Mouse (Mus musculus) kidney, adult 2 months (tissue): ENCODE measurements around the gene Hmgn5.

Experiments used
- CTCF ChIP-seq: fragments of 200-500 bp; conservative IDR thresholded peaks from 2 replicates; pipeline ENCODE4 v1.5.1; 2011; ENCODE audit warnings: low read depth, mild to moderate bottlenecking, control low read depth, low read length, moderate library complexity, mixed read lengths; ENCODE audit not compliant: insufficient read depth, insufficient read length
- POLR2A ChIP-seq: fragments of 200-500 bp; IDR thresholded peaks from one replicate; pipeline ENCODE4 v1.6.1; 2011; ENCODE audit warnings: low read depth, low read length, control low read depth

DNA sequence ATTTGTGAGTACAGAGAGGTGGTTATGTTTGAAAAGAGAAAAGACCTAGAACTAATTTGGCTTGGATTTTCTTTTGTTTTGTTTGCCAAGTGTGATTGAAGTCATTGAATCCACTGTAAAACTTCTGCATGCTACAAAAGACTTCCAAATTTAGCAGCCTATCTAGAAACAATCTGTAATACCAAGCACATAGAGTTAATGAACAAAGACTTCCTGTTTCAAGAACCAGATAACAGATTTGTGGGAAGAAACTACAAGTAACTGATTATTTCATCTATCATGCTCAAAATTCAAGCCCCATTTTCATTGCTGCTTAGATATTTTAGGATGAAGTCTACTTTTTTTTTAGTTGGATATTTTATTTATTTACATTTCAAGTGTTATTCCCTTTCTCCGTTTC is 34.6 kb upstream of the Hmgn5 start:
- TF ChIP-seq CTCF (no peak), POLR2A (no peak)
